Comparison of ENCODE assay signal across 33 mouse cellular contexts in the genomic region with DNA sequence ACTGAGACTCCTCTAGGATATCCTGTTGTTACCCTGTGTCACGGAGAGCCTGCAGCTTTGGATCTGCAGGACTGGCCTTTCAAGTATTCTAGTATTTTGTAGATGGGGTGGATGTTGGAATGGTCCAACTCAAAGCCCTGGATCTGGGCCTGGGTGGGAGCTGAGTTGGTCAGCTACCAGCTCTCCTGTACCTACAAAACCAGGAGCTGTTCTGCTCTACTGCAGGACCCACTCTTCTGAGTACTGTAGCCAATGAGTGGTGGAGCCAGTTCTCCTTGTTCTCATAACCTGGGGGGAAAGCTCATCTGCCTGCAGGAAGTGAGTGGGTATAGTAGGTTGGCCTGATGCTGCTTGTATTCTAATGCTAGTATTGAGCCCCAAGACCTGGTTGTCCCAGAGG. TPM values are rescaled to one million over a fixed set of nuclear protein-coding genes. Genes with fewer than 3 reads are reported as not detected.
"Had no signal": no experiment of that assay in that cellular context is flagged by ENCODE, and none has a peak within 500 bp of the region (broad histone marks: within the 10 kb centered on the region; RNA-seq: fewer than 3 reads in every experiment).

No protein-coding gene starts in this region.

- H3K4me2 ChIP-seq: limb, embryonic 12.5 days; limb, embryonic 13.5 days; limb, embryonic 15.5 days; liver, embryonic 11.5 days; liver, embryonic 13.5 days; liver, embryonic 15.5 days; lung, embryonic 14.5 days; lung, embryonic 15.5 days; midbrain, embryonic 11.5 days; midbrain, embryonic 12.5 days; midbrain, embryonic 13.5 days; midbrain, embryonic 15.5 days; neural tube, embryonic 12.5 days; neural tube, embryonic 13.5 days had no signal

- H3K36me3 ChIP-seq: limb, embryonic 10.5 days; limb, embryonic 12.5 days; limb, embryonic 13.5 days; limb, embryonic 15.5 days; liver, embryonic 13.5 days; liver, embryonic 15.5 days; lung, embryonic 15.5 days; midbrain, embryonic 10.5 days; midbrain, embryonic 12.5 days; midbrain, embryonic 13.5 days; midbrain, embryonic 15.5 days; neural tube, embryonic 12.5 days; neural tube, embryonic 13.5 days had no signal

- H3K4me3 ChIP-seq: limb, embryonic 10.5 days; limb, embryonic 12.5 days; limb, embryonic 13.5 days; limb, embryonic 15.5 days; liver, embryonic 13.5 days; liver, embryonic 15.5 days; lung, embryonic 15.5 days; midbrain, embryonic 10.5 days; midbrain, embryonic 12.5 days; midbrain, embryonic 13.5 days; midbrain, embryonic 15.5 days; myocyte; neural tube, embryonic 12.5 days; neural tube, embryonic 13.5 days had no signal

- H3K9me3 ChIP-seq: limb, embryonic 10.5 days; limb, embryonic 12.5 days; limb, embryonic 13.5 days; limb, embryonic 15.5 days; liver, embryonic 13.5 days; liver, embryonic 15.5 days; lung, embryonic 15.5 days; megakaryocyte, embryonic 14.5 days; midbrain, embryonic 10.5 days; midbrain, embryonic 12.5 days; midbrain, embryonic 13.5 days; midbrain, embryonic 15.5 days; neural tube, embryonic 12.5 days; neural tube, embryonic 13.5 days had no signal

- H3K9ac ChIP-seq: limb, embryonic 12.5 days; limb, embryonic 13.5 days; limb, embryonic 15.5 days; liver, embryonic 13.5 days; liver, embryonic 14.5 days; liver, embryonic 15.5 days; lung, embryonic 14.5 days; lung, embryonic 15.5 days; midbrain, embryonic 12.5 days; midbrain, embryonic 13.5 days; midbrain, embryonic 15.5 days; neural tube, embryonic 12.5 days; neural tube, embryonic 13.5 days had no signal

- H3K27ac ChIP-seq: limb, embryonic 10.5 days; limb, embryonic 12.5 days; limb, embryonic 13.5 days; limb, embryonic 15.5 days; liver, embryonic 13.5 days; liver, embryonic 14.5 days; liver, embryonic 15.5 days; lung, embryonic 15.5 days; macrophage; midbrain, embryonic 10.5 days; midbrain, embryonic 12.5 days; midbrain, embryonic 13.5 days; midbrain, embryonic 15.5 days; neural tube, embryonic 12.5 days; neural tube, embryonic 13.5 days had no signal

- H3K4me1 ChIP-seq: limb, embryonic 10.5 days; limb, embryonic 12.5 days; limb, embryonic 13.5 days; limb, embryonic 15.5 days; lung, embryonic 15.5 days; midbrain, embryonic 10.5 days; midbrain, embryonic 12.5 days; midbrain, embryonic 13.5 days; midbrain, embryonic 15.5 days; neural tube, embryonic 12.5 days; neural tube, embryonic 13.5 days had no signal

- ATAC-seq: lung, postnatal 0 days; midbrain, embryonic 13.5 days; midbrain, embryonic 15.5 days; midbrain, embryonic 16.5 days had no signal

- DNase-seq: left cerebral cortex, postnatal 4 days; liver; liver, embryonic 13.5 days; lung, adult 18-20 months; lung, adult 2 months; lung, embryonic 14.5 days; lung, postnatal 10 days; lung, postnatal 14 days; lung, postnatal 36 days; lung, postnatal 4 days; midbrain, embryonic 14.5 days had no signal

- H3K27me3 ChIP-seq: limb, embryonic 12.5 days; limb, embryonic 13.5 days; liver, embryonic 13.5 days; liver, embryonic 15.5 days; lung, embryonic 15.5 days; megakaryocyte, embryonic 14.5 days; midbrain, embryonic 12.5 days; midbrain, embryonic 13.5 days; midbrain, embryonic 15.5 days; neural tube, embryonic 12.5 days; neural tube, embryonic 13.5 days had no signal

RNA-seq across cellular contexts. Expression of gene Il12a, which starts 20.0 kb away (rescaled TPM):
- total RNA-seq: left cerebral cortex, postnatal 4 days; liver, adult 2 months; midbrain, postnatal 0 days had no signal
- polyA plus RNA-seq: limb, embryonic 12.5 days; liver, adult 2 months; midbrain, embryonic 10.5 days; midbrain, embryonic 12.5 days; midbrain, embryonic 13.5 days; midbrain, embryonic 14.5 days; midbrain, embryonic 15.5 days; midbrain, postnatal 0 days; neural tube, embryonic 13.5 days had no signal
